Mouse (Mus musculus): ENCODE results near the gene Gpc1. TPM values are rescaled to one million over a fixed set of nuclear protein-coding genes. Genes with fewer than 3 reads are reported as not detected.

Gpc1 gene
- total RNA-seq, 4 experiments from 2014 or later: 78.8 to 86.2 (median 83.5) TPM

- peak in 1 of 2 experiments; percentile 76 for DNase-seq (ENCODE audit: low spot score in 2 of 2)
These were observed 47.8 kb downstream of the Gpc1 start for GRCm38 (mm10) chr1:92879266-92879665.

- no peak for DNase-seq (ENCODE audit: low spot score in 2 of 2)
These were observed 48.7 kb downstream of the Gpc1 start for GRCm38 (mm10) chr1:92880101-92880500.

GRCm38 (mm10) chr1:92881982-92882381, 50.5 kb downstream of the Gpc1 start:
- DNase-seq (ENCODE audit: low spot score in 2 of 2): no peak

GRCm38 (mm10) chr1:92888901-92889655, 57.6 kb downstream of the Gpc1 start:
- no peak for DNase-seq (ENCODE audit: low spot score in 2 of 2)

- no peak for DNase-seq (ENCODE audit: low spot score in 2 of 2)
These were observed 61.3 kb downstream of the Gpc1 start for GRCm38 (mm10) chr1:92892791-92893190.

- DNase-seq (ENCODE audit: low spot score in 2 of 2): no peak
These were observed 62.5 kb downstream of the Gpc1 start for GRCm38 (mm10) chr1:92893896-92894295.

- peak; percentile 60 to 64 for DNase-seq (ENCODE audit: low spot score in 2 of 2)
These were observed 63.6 kb downstream of the Gpc1 start for GRCm38 (mm10) chr1:92895089-92895488.

- DNase-seq (ENCODE audit: low spot score in 2 of 2): peak in 1 of 2 experiments; percentile 67
These were observed 71.3 kb downstream of the Gpc1 start, which contains the start of gene Ankmy1 for GRCm38 (mm10) chr1:92902786-92903185. Gene Ankmy1 (minus strand): TSS chr1:92902906.

GRCm38 (mm10) chr1:92903627-92904026, 72.2 kb downstream of the Gpc1 start:
- no peak for DNase-seq (ENCODE audit: low spot score in 2 of 2)

- DNase-seq (ENCODE audit: low spot score in 2 of 2): no peak
These were observed 74.4 kb downstream of the Gpc1 start for GRCm38 (mm10) chr1:92905703-92906310.

- peak; percentile 64 to 87 for DNase-seq (ENCODE audit: low spot score in 2 of 2)
These were observed 75.6 kb downstream of the Gpc1 start, which contains the start of gene Dusp28 for GRCm38 (mm10) chr1:92906779-92907631. Gene Dusp28 (plus strand): TSS chr1:92906981.

- DNase-seq (ENCODE audit: low spot score in 2 of 2): no peak
These were observed 76.4 kb downstream of the Gpc1 start for GRCm38 (mm10) chr1:92907632-92908360.

GRCm38 (mm10) chr1:92908664-92909063, 77.2 kb downstream of the Gpc1 start:
- DNase-seq (ENCODE audit: low spot score in 2 of 2): no peak

GRCm38 (mm10) chr1:92909068-92909467, 77.6 kb downstream of the Gpc1 start:
- no peak for DNase-seq (ENCODE audit: low spot score in 2 of 2)

Small RNA genes lying within 50 kb of the gene (microRNA-seq; reads per million reads assigned to microRNA genes)
- gene Mir149: 6,603 to 7,334 reads per million in 2 experiments

Other genes with a start within 250 kb of the Gpc1 start
- not detected for gene Olfr1412, start 245.9 kb upstream of the Gpc1 start, total RNA-seq (2022)
- gene Olfr1411, start 237.2 kb upstream of the Gpc1 start, total RNA-seq (2022): not detected
- gene Olfr1410, start 225.9 kb upstream of the Gpc1 start, total RNA-seq (2022): not detected
- not detected for gene Olfr12, start 213.9 kb upstream of the Gpc1 start, total RNA-seq (2022)
- gene Cops9, start 189.7 kb upstream of the Gpc1 start, total RNA-seq (2022): 100 to 1,000 TPM; 199 to 246 (median 216) TPM
- under 1 TPM in 2 of 4 experiments, not detected in 2; 0.58 to 0.68 TPM for gene Otos, start 182.8 kb upstream of the Gpc1 start, total RNA-seq (2022)
- gene Ankmy1, start 71.3 kb downstream of the Gpc1 start, total RNA-seq (2022): under 1 TPM; 0.19 to 0.65 (median 0.26) TPM
- 10 to 100 TPM; 17.0 to 17.7 (median 17.2) TPM for gene Dusp28, start 75.3 kb downstream of the Gpc1 start, total RNA-seq (2022)
- gene Rnpepl1, start 79.1 kb downstream of the Gpc1 start, total RNA-seq (2022): 10 to 100 TPM; 34.8 to 42.8 (median 36.7) TPM
- gene Capn10, start 102.7 kb downstream of the Gpc1 start, total RNA-seq (2022): 10 to 100 TPM; 33.9 to 42.2 (median 37.4) TPM
- under 1 TPM in 3 of 4 experiments, not detected in 1; 0.13 to 0.18 (median 0.14) TPM for gene Gpr35, start 119.2 kb downstream of the Gpc1 start, total RNA-seq (2022)
- not detected for gene Aqp12, start 174.7 kb downstream of the Gpc1 start, total RNA-seq (2022)